Mouse (Mus musculus): Measurements from ENCODE around the gene Il25.

Il25 gene

GRCm38 (mm10) chr14:54981934-54982333, 49.4 kb downstream of the Il25 start:
- DNase-seq (ENCODE audit: extremely low spot score, low read depth, low spot score): no peak

All from hindlimb bud, embryonic 11.5 days (tissue).